20 mouse cellular contexts compared by ENCODE assay signal in genomic region chr12:8827014-8827715, GRCm38 (mm10). TPM values are rescaled to one million over a fixed set of nuclear protein-coding genes. Genes with fewer than 3 reads are reported as not detected.
DNase-seq lines count a peak whose midpoint lies in the region; ATAC-seq lines count a peak whose summit lies in the region.
"Had no signal": no experiment of that assay in that cellular context is flagged by ENCODE, and none has a peak within 500 bp of the region (broad histone marks: within the 10 kb centered on the region; RNA-seq: fewer than 3 reads in every experiment).

No protein-coding gene starts in this region.

- no peak overlapping the region for H3K27ac ChIP-seq in midbrain, embryonic 16.5 days (ENCODE audit: low read length)
- H3K27ac ChIP-seq: embryonic facial prominence, embryonic 15.5 days; gastrocnemius, adult 2 months; heart, embryonic 13.5 days; hindbrain, embryonic 13.5 days; intestine, embryonic 15.5 days; kidney, postnatal 0 days had no signal

- no peaks in the 10 kb centered on the region for H3K36me3 ChIP-seq in midbrain, embryonic 16.5 days (ENCODE audit: control insufficient read depth, insufficient read depth, low read length)
- H3K36me3 ChIP-seq: embryonic facial prominence, embryonic 15.5 days; heart, embryonic 13.5 days; hindbrain, embryonic 13.5 days; intestine, embryonic 15.5 days had no signal

- no peak overlapping the region for H3K4me2 ChIP-seq in midbrain, embryonic 16.5 days (ENCODE audit: low read length)
- H3K4me2 ChIP-seq: embryonic facial prominence, embryonic 15.5 days; heart, embryonic 13.5 days; hindbrain, embryonic 13.5 days; intestine, embryonic 15.5 days had no signal

- H3K27me3 ChIP-seq in midbrain, embryonic 16.5 days (ENCODE audit: control insufficient read depth, insufficient read depth, low read depth, low read length): no peaks in the 10 kb centered on the region
- H3K27me3 ChIP-seq: embryonic facial prominence, embryonic 15.5 days; hindbrain, embryonic 13.5 days; intestine, embryonic 15.5 days had no signal

- peak; percentile 73 for DNase-seq in adrenal gland, adult 2 months
- no peak for DNase-seq in adrenal gland, adult 18-20 months (ENCODE audit: low spot score in 2 of 2)
- DNase-seq in 3T3-L1 (ENCODE audit: low read depth, low spot score): peak; percentile 58
- DNase-seq in adrenal gland, postnatal 10 days: peak; percentile 30
- peak; percentile 4 for DNase-seq in brain, adult 2 months (ENCODE audit: low read depth, low spot score)
- no peak for DNase-seq in left cerebral cortex, adult 18-20 months (ENCODE audit: low spot score in 2 of 2)
- DNase-seq in heart, postnatal 10 days: no peak
- DNase-seq: cerebellum, adult 18-20 months; cerebellum, adult 9-11 months; gastrocnemius, adult 2 months; gastrocnemius, postnatal 25 days; kidney, adult 18-20 months had no signal

- no peak overlapping the region for H3K9ac ChIP-seq in midbrain, embryonic 16.5 days (ENCODE audit: low read depth, low read length)
- H3K9ac ChIP-seq: embryonic facial prominence, embryonic 15.5 days; heart, embryonic 13.5 days; hindbrain, embryonic 13.5 days; intestine, embryonic 15.5 days had no signal

- H3K4me3 ChIP-seq in midbrain, embryonic 16.5 days (ENCODE audit: low read depth, low read length): no peak overlapping the region
- H3K4me3 ChIP-seq: embryonic facial prominence, embryonic 15.5 days; gastrocnemius, adult 2 months; heart, embryonic 13.5 days; hindbrain, embryonic 13.5 days; intestine, embryonic 15.5 days had no signal

- 90% methylated on average over 9 of the region's 9 CpGs for WGBS in midbrain, embryonic 16.5 days

- intact Hi-C loops in heart, postnatal 10 days (cut with DNase I): no loop called here

- ATAC-seq in midbrain, embryonic 16.5 days: no peak
- ATAC-seq: CD4-positive, CD25-positive, alpha-beta regulatory T cell, adult 4 months; forebrain, embryonic 14.5 days; intestine, embryonic 15.5 days had no signal

- H3K4me1 ChIP-seq in midbrain, embryonic 16.5 days (ENCODE audit: control insufficient read depth, insufficient read depth, low read length): no peaks in the 10 kb centered on the region
- H3K4me1 ChIP-seq: heart, embryonic 13.5 days; hindbrain, embryonic 13.5 days; intestine, embryonic 15.5 days had no signal

- H3K9me3 ChIP-seq in midbrain, embryonic 16.5 days (replicated peaks; ENCODE audit: control insufficient read depth, low read length, poor library complexity, severe bottlenecking): no peaks in the 10 kb centered on the region
- H3K9me3 ChIP-seq: embryonic facial prominence, embryonic 15.5 days; heart, embryonic 13.5 days; hindbrain, embryonic 13.5 days; intestine, embryonic 15.5 days had no signal

RNA-seq across cellular contexts. Expression of gene Sdc1, which starts 56.0 kb away (rescaled TPM):
- 10 to 100 TPM; 14.0 to 20.9 TPM for total RNA-seq in adrenal gland, adult 2 months (2021)
- polyA plus RNA-seq in adrenal gland, adult 2 months (2012; rRNA removed): 16.4 and 18.0 TPM in 2 replicates
- total RNA-seq in adrenal gland, adult 18-20 months (2021): 10 to 100 TPM in 1 of 2 experiments, 1 to 10 TPM in 1; 7.6 to 15.9 TPM
- 10 to 100 TPM; 27.2 to 42.0 TPM for total RNA-seq in adrenal gland, postnatal 10 days (2021)
- total RNA-seq in left cerebral cortex, adult 18-20 months (2021): 1 to 10 TPM; 1.2 to 1.6 TPM
- polyA plus RNA-seq in midbrain, embryonic 16.5 days (2015; fragmentation: Nextera tagmentation; extraction: Ambion mirVana): 16.7 and 19.0 TPM in 2 replicates
- total RNA-seq in heart, postnatal 10 days (2021): 10 to 100 TPM; 19.2 to 21.0 TPM

Comparison
In these comparisons a context has a peak if more than half of its experiments do, and no peak if none do; other contexts are left out.
1. DNase-seq: peak in adrenal gland, adult 2 months (single experiment), 3T3-L1 (single experiment), adrenal gland, postnatal 10 days (single experiment) and brain, adult 2 months (single experiment); none in adrenal gland, adult 18-20 months (0 of 2), left cerebral cortex, adult 18-20 months (0 of 2) and heart, postnatal 10 days (0 of 2).